Mouse (Mus musculus): ENCODE results near the gene Stx1b.
"Not testable (repeated sequence)": the region's sequence is repeated elsewhere in the genome, so short reads cannot be mapped to it uniquely, and the experiment has no call there.

The Stx1b gene

DNA sequence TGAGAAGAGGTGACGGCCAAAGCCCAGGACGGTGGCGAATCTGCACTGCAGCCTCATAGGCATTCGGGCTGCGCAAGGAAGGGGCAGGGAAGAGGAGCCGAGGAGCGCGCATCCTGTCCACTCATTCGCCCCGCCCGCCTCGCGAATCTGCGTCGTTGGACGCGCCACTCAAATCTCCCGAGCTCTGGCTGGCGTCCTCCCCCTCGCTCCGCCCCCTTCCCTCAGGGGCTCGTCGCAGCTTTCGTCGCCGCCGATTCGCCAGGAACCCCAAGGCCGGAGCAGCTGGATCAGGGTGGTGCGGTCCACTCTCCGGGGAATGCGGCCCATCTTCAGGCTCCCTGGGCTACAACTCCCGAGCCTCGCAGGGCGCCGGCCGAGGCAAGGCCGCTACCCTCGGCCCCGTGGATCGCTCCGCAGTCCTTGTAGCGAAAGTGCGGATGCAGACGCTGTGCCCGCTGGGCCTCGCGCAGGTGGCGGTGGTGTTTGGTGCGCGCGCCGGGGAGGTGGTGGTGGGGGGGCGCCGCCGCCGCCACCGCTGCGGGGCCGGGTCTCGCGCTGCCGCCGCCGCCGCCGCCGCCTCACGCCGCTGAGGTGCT, 47.4 kb downstream of the Stx1b start:
- in situ Hi-C loops (cut with MboI, MseI) = no loop called here

GRCm38 (mm10) chr7:127776426-127776825, 47.9 kb downstream of the Stx1b start, which contains the start of gene Setd1a:
Setd1a (plus strand) TSS chr7:127776670.
- in situ Hi-C loops (cut with MboI, MseI) = no loop called here

- in situ Hi-C loops (cut with MboI, MseI) = not testable (repeated sequence)
These were observed 48.5 kb downstream of the Stx1b start for GRCm38 (mm10) chr7:127775837-127776236.

- in situ Hi-C loops (cut with MboI, MseI) = no loop called here
These were observed 50.5 kb downstream of the Stx1b start for GRCm38 (mm10) chr7:127773664-127774384.

GRCm38 (mm10) chr7:127772557-127772956, 51.8 kb downstream of the Stx1b start:
- in situ Hi-C loops (cut with MboI, MseI) = no loop called here

DNA sequence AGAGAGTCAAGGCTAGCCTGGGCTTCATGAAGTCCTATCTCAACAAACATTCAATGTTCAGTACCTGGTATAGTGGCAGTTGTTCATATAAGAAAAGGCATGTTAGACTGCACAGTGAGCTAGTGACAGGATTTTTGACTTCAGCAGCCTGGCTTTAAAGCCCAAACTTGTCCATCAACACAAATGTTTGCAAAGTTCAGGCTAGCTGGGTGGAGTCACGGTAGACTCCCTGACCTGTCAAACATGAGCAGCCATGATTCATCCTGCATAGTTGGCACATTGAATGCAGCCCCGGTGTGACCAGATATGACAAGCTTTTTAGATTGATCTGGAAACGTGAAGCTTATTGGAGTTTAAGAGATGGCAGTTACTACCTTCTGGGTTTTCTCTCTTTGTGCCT, 52.3 kb downstream of the Stx1b start:
- in situ Hi-C loops (cut with MboI, MseI) = no loop called here

DNA sequence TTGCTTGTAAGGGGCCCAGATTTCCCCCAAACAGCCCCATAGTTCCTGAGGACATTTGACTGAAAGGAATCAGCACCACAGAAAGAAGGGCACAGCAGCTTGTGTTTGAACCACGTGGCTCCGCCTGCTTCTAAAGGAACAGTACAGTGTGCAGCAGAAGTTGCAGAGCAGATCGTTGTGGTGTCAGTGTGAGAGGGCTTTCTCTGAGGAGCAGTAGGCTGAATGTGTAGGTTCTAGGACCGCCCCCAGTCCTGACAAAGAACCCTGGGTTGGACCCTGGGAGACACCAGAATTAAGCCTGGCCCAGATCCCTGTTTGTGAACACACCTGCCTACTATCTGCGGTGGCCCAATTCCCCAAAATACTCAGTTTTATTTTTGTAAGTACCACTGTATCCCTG, 53.1 kb downstream of the Stx1b start:
- in situ Hi-C loops (cut with MboI, MseI) = no loop called here

- in situ Hi-C loops (cut with MboI, MseI) = no loop called here
These were observed 54.1 kb downstream of the Stx1b start for GRCm38 (mm10) chr7:127770039-127770905.

DNA sequence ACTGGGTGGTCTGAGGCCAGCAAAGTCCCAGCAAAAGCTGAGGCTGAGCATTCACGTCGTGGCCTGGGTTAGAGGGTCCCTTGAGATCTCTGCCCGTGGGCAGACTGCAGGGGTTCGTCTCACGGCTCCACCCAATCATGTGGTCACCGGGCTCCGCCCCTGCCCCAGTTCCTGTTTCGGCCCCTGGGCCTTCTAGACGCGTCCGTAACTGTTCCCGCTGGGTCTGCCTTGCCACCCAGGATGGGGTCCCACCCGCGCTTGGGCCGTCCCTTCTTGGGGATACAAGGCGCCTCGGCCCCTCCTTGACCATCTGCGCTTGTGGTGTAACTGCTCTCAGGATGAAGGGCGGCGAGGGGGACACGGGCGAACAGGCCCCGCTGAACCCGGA, 54.7 kb downstream of the Stx1b start, which contains the start of gene Orai3:
Gene Orai3 (plus strand): TSS at position 165 of the 388 bp plus-strand sequence.
- in situ Hi-C loops (cut with MboI, MseI) = loop anchor here in 1 of 2 experiments (10.0 kb wide), 1 partner anchor 95 kb away; no protein-coding TSS in a partner anchor

DNA sequence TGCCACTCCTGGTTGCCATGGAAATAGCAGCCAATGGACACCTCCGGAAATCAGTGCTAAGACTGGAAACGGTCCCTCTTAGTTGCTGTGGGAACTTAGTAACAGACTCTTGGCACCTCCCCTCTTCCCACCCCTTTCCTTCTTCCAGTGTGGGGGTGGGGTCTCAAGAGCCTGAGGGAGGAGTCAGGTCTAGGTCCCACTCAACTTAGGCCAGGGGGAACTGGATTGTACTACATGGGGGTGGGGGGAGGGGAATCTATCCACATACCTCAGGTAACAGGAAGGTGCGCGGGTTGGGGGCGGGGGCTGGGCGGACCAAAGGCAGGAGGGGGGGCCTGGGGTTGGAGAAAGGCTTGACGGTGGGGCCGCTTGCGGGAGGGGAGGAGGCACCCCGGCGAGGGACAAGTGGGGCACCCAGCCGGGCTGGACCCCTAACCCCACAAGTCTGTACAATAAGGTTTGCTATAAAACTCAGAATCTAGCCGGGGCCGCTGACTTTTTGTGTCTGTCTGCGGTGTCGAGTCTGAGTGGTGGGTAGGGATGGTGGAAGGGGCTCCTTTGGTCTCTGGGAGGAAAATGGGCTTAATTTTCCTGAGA, 55.3 kb downstream of the Stx1b start:
- in situ Hi-C loops (cut with MboI, MseI) = loop anchor here in 1 of 2 experiments (10.0 kb wide), 1 partner anchor 94 kb away; no protein-coding TSS in a partner anchor

GRCm38 (mm10) chr7:127768346-127768996, 55.9 kb downstream of the Stx1b start:
- in situ Hi-C loops (cut with MboI, MseI) = loop anchor here in 1 of 2 experiments (10.0 kb wide), 1 partner anchor 94 kb away; no protein-coding TSS in a partner anchor

DNA sequence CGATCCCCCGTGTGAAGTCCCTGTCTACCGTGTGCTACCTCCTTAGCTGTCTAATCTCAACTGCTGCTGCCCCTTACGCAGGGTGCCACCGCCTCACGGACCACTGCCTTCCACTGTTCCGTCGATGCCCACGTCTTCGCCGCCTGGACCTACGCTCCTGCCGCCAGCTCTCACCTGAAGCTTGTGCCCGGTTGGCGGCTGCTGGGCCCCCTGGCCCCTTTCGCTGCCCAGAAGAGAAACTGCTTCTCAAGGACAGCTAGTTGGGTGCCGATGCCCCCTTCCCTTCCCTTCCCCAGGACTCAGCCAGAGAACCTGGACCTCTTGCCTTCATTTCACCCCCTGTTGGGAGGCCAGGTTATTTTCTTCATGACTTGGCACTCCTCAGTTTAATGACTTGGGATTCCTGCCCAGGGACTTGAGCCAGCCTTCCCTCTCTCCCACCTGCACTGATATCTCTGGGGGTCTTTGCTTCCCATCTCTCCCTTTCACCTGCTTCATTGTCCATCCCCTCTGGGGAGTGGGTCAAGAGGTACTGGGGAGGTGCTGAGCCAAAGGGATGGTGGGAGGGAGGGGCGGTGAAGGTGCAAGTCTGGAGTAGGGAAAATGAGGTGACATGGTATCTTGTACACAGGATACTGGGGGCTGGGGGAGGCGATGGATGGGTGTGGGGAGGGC, 56.5 kb downstream of the Stx1b start:
- in situ Hi-C loops (cut with MboI, MseI) = loop anchor here in 1 of 2 experiments (10.0 kb wide), 1 partner anchor 93 kb away; no protein-coding TSS in a partner anchor

- in situ Hi-C loops (cut with MboI, MseI) = loop anchor here in 1 of 2 experiments (10.0 kb wide), 1 partner anchor 92 kb away; no protein-coding TSS in a partner anchor
These were observed 57.3 kb downstream of the Stx1b start for GRCm38 (mm10) chr7:127766851-127767609.

DNA sequence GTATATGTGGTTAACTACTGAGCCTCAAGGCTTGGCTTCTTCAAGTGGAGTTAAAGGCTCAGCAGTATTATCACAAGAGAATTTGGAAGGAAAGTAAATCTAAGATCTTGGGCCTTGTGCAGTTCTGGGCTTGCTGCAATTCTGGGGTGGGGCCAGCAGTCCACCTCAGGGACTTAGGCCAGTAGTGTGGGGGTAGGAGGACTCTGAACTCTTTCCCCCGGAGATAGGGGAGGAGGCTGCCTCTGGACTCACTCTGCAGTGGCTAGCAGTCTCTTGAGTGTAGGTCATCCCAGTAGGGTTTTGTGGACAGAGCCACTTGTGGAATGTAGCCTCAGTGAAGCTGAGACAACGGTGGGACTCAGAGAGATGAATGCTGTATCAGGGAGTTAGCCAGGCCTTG, 58.6 kb downstream of the Stx1b start:
- in situ Hi-C loops (cut with MboI, MseI) = loop anchor here in 1 of 2 experiments (10.0 kb wide), 1 partner anchor 91 kb away; no protein-coding TSS in a partner anchor

DNA sequence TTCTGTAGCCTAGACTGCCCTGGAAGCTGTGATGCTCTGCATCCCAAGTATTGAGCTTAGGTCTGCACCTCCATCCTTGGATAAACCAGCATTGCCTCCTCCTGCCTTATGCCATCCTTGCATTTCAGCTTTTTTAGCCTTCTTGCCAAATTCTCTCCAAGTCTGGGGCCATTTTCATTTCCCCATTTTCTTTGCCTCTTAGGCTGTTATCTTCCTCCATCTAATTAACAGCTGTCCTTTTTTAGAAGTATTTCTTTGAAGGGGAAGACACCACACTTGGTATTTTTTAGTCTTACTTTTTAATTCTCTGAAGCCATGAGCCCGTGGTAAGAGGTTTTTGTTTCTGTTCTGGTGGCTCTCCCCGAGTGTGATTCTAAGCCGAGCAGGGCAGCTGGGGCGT, 60.7 kb downstream of the Stx1b start:
- in situ Hi-C loops (cut with MboI, MseI) = loop anchor here in 1 of 2 experiments (10.0 kb wide), 1 partner anchor 89 kb away; no protein-coding TSS in a partner anchor

DNA sequence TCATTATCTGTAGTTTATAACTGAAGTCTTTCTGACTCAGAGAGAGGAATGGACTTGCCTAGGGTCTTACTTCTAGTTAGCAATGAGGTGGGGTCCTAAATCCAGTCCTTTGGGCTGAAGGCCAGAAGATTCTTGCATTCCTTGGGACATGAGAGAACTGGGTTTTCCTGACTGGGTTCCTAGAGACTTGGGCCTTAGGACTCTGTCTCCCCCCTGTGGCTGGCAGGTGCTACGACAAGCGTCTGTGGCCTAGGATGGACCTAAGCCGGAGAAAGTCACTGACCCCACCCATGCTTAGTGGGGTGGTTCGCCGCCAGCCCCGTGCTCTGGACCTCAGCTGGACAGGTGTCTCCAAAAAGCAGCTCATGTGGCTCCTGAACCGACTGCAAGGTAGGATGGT, 63.3 kb downstream of the Stx1b start:
- in situ Hi-C loops (cut with MboI, MseI) = loop anchor here in 1 of 2 experiments (10.0 kb wide), 1 partner anchor 86 kb away; no protein-coding TSS in a partner anchor

- in situ Hi-C loops (cut with MboI, MseI) = loop anchor here in 1 of 2 experiments (10.0 kb wide), 1 partner anchor 86 kb away; no protein-coding TSS in a partner anchor
These were observed 63.9 kb downstream of the Stx1b start for GRCm38 (mm10) chr7:127760478-127760877.

GRCm38 (mm10) chr7:127759716-127760115, 64.6 kb downstream of the Stx1b start:
- in situ Hi-C loops (cut with MboI, MseI) = loop anchor here in 1 of 2 experiments (10.0 kb wide), 1 partner anchor 85 kb away; no protein-coding TSS in a partner anchor

All from T-helper 17 cell (primary cell).